Mouse (Mus musculus) liver, postnatal 0 days (tissue): ENCODE results near the gene Ccdc138.

ENCODE experiments used
- CTCF ChIP-seq: sonication (generic); IDR thresholded peaks from 2 replicates; pipeline ENCODE4 v1.5.1; 2016; ENCODE audit warnings: antibody characterized with exemption, low read depth
- EP300 ChIP-seq: IDR thresholded peaks from 2 replicates; pipeline ENCODE4 v1.6.1; 2016; ENCODE audit warnings: antibody characterized with exemption, low read depth, mild to moderate bottlenecking

DNA sequence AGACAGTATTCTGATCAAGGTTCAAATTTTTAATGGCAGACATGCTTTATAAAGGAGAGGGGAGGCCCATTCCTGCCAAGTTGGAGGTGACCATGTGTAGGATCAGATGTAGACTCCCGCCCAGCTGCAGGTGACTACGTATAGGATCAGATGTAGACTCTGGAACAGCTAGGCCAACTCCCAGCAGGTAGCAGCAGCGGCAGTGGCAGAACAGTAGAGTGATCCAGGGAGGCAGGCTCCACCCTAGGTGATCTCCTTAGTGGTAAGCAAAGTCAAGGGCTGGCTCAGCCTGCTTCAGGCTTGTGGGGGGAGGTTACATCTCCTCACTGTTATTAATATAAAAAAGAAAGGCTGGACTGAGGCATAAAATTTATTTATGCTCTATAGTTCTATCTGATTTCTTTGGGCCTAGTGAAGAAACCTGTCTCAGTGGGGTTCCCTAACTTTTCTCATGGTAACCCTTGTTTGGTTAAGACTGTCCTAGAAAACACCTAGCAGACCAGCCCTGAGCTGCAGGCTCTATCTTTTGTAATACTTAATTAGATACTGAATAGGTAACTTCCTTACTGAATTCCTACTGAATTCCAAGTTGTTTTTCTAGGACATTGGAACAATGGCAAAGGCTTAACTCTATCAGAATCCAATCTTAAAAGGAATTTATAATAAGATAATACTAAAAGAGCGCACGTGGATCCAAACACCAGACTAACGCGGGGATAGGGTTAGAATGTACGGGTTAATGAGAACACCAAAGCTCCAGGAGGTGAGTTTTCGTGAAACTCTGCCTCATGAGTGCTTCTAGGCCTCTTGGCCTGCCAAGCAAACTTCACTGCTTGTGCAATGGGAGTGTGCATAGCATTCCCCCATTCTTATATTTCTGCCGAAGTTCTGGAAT lies 33.4 kb downstream of the Ccdc138 start:
- TF ChIP-seq CTCF (no peak), EP300 (no peak)
